Mouse (Mus musculus): ENCODE measurements around the gene Olfr1369-ps1.

GRCm38 (mm10) chr13:21161591-21161990, 50.3 kb downstream of the Olfr1369-ps1 start:
- TF ChIP-seq CTCF (IDR thresholded peaks at IDR 0.05; ENCODE audit: low read depth, low read length) (no peak), EP300 (IDR thresholded peaks at IDR 0.05; ENCODE audit: insufficient read depth, low read depth, low read length) (no peak), POLR2A (IDR thresholded peaks at IDR 0.05; ENCODE audit: insufficient read depth, low read length) (no peak)
